Mouse (Mus musculus) bone marrow, adult 2 months (tissue): Measurements from ENCODE around the gene Col6a4.

Source experiments
- CTCF ChIP-seq: fragments of 200-500 bp; IDR thresholded peaks from 2 replicates; pipeline ENCODE4 v1.5.1; 2011; ENCODE audit warnings: low read length, control low read depth; ENCODE audit not compliant: control insufficient read depth, insufficient read depth
- POLR2A ChIP-seq: fragments of 200-500 bp; IDR thresholded peaks from 2 replicates; pipeline ENCODE4 v1.6.1; 2011; ENCODE audit warnings: low read depth, mild to moderate bottlenecking, control low read depth, low read length, borderline replicate concordance; ENCODE audit not compliant: control insufficient read depth

DNA sequence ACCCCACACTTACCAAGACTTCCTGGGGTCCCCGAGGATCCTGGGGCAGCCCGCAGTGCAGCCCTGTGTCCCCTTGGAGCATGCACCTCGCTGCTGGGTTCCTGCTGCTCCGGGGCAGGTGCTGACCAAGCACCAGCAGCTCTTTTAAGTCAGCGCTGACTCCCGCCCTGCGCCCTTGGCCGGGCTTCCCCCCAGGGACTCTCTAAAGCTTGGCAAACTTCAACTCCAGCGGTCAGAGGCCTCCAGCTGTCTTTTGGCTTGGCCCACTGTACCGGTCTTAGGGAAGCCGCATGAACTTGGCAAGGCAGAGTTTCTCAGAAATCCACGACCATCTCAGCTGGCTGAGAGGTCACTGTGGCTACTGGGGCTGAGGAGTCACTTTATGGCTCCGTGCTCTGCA, 136.1 kb downstream of the Col6a4 start, which contains the start of gene Col6a5:
- no peak for TF ChIP-seq POLR2A
- no peak for TF ChIP-seq CTCF
